Mouse (Mus musculus): ENCODE results near the gene Vwa7. TPM values are rescaled to one million over a fixed set of nuclear protein-coding genes. Genes with fewer than 3 reads are reported as not detected.
"Not testable (repeated sequence)": the region's sequence is repeated elsewhere in the genome, so short reads cannot be mapped to it uniquely, and the experiment has no call there.

Vwa7 gene
- polyA plus RNA-seq, 2 experiments from 2014 or later: 0.12 to 0.14 TPM

- ATAC-seq: peak; percentile 76
These were observed 15.5 kb upstream of the Vwa7 start, which contains the start of gene Vars for GRCm38 (mm10) chr17:35000717-35001451. Gene Vars, plus strand, starts transcription at chr17:35000987.

- ATAC-seq: no peak
These were observed 14.8 kb upstream of the Vwa7 start for GRCm38 (mm10) chr17:35001452-35002152.

GRCm38 (mm10) chr17:35002153-35002865 lies 14.1 kb upstream of the Vwa7 start:
- peak; percentile 19 for ATAC-seq

GRCm38 (mm10) chr17:35003022-35003838 lies 13.1 kb upstream of the Vwa7 start:
- no peak for ATAC-seq

GRCm38 (mm10) chr17:35004075-35004717 lies 12.2 kb upstream of the Vwa7 start:
- no peak for ATAC-seq

- ATAC-seq: no peak
These were observed 11.2 kb upstream of the Vwa7 start for GRCm38 (mm10) chr17:35005158-35005557.

- ATAC-seq: not testable (repeated sequence)
These were observed 10.5 kb upstream of the Vwa7 start for GRCm38 (mm10) chr17:35005902-35006301.

GRCm38 (mm10) chr17:35007387-35007991 lies 8.9 kb upstream of the Vwa7 start:
- ATAC-seq: no peak

- ATAC-seq: no peak
These were observed 6.8 kb upstream of the Vwa7 start for GRCm38 (mm10) chr17:35009586-35009985.

GRCm38 (mm10) chr17:35011440-35011839 lies 4.9 kb upstream of the Vwa7 start:
- no peak for ATAC-seq

- ATAC-seq: no peak
These were observed 3.9 kb upstream of the Vwa7 start for GRCm38 (mm10) chr17:35012430-35012829.

GRCm38 (mm10) chr17:35013221-35013620 lies 3.2 kb upstream of the Vwa7 start:
- no peak for ATAC-seq

GRCm38 (mm10) chr17:35015296-35015695 lies 1.1 kb upstream of the Vwa7 start:
- no peak for ATAC-seq

GRCm38 (mm10) chr17:35016791-35017705 lies 669 bp downstream of the Vwa7 start:
- peak; percentile 70 for ATAC-seq

GRCm38 (mm10) chr17:35017706-35018030 lies 1.3 kb downstream of the Vwa7 start:
- no peak for ATAC-seq

- no peak for ATAC-seq
These were observed 1.8 kb downstream of the Vwa7 start for GRCm38 (mm10) chr17:35018171-35018570.

- ATAC-seq: no peak
These were observed 3.5 kb downstream of the Vwa7 start for GRCm38 (mm10) chr17:35019894-35020293.

GRCm38 (mm10) chr17:35020551-35020950 lies 4.2 kb downstream of the Vwa7 start:
- no peak for ATAC-seq

GRCm38 (mm10) chr17:35021163-35021808 lies 4.9 kb downstream of the Vwa7 start:
- peak; percentile 74 for ATAC-seq

All from CD4-positive, CD25-positive, alpha-beta regulatory T cell, adult 4 months (primary cell).